Mouse (Mus musculus) embryonic facial prominence, embryonic 13.5 days (tissue): ENCODE measurements around the gene Elavl4. TPM values are rescaled to one million over a fixed set of nuclear protein-coding genes. Genes with fewer than 3 reads are reported as not detected.

ENCODE experiments used
- ATAC-seq: fragments of 200-750 bp; cut with Nextera tagmentation; 2 replicates; pipeline ENCODE4 v1.8.0; 2017; ENCODE audit warnings: low read depth; ENCODE audit not compliant: insufficient number of reproducible peaks, insufficient read depth, low FRiP score, low TSS enrichment
- H3K27ac ChIP-seq: fragments of 300-500 bp; sonication (generic); 2 replicates; pipeline ENCODE4 v1.5.1; 2015; ENCODE audit warnings: moderate library complexity, mild to moderate bottlenecking, inconsistent platforms
- H3K27me3 ChIP-seq: fragments of 300-500 bp; sonication (generic); 2 replicates; pipeline ENCODE4 v1.6.1; 2015; ENCODE audit warnings: mild to moderate bottlenecking, inconsistent platforms
- H3K36me3 ChIP-seq: fragments of 300-500 bp; sonication (generic); 2 replicates; pipeline ENCODE4 v1.6.1; 2015; ENCODE audit warnings: mild to moderate bottlenecking, inconsistent platforms
- H3K4me1 ChIP-seq: fragments of 300-500 bp; sonication (generic); 2 replicates; pipeline ENCODE4 v1.6.1; 2015; ENCODE audit warnings: inconsistent platforms
- H3K4me2 ChIP-seq: fragments of 300-500 bp; sonication (generic); 2 replicates; pipeline ENCODE4 v1.6.1; 2015; ENCODE audit warnings: moderate library complexity, mild to moderate bottlenecking, inconsistent platforms
- H3K4me3 ChIP-seq: fragments of 300-500 bp; sonication (generic); 2 replicates; pipeline ENCODE4 v1.5.1; 2015; ENCODE audit warnings: mild to moderate bottlenecking, inconsistent platforms
- H3K9ac ChIP-seq: fragments of 300-500 bp; sonication (generic); 2 replicates; pipeline ENCODE4 v1.6.1; 2015; ENCODE audit warnings: mild to moderate bottlenecking, inconsistent platforms
- H3K9me3 ChIP-seq: fragments of 300-500 bp; sonication (generic); 2 replicates; pipeline ENCODE4 v1.6.1; 2016; ENCODE audit warnings: inconsistent platforms
- WGBS: fragments of 180-500 bp; shearing (Covaris S2); methylation state at CpG from one replicate; pipeline ENCODE4 v1.1.7; 2015; ENCODE audit warnings: mixed read lengths; 5-methylcytosine and 5-hydroxymethylcytosine counted together
- polyA plus RNA-seq: library from polyadenylated mRNA; unstranded; fragments of >200 nt; fragmentation: Nextera tagmentation; extraction: Ambion mirVana; gene quantifications from 2 replicates; pipeline ENCODE4 v1.2.1, GENCODE M21; 2015

Elavl4 gene
- polyA plus RNA-seq, 1 experiment from 2014 or later: 11.3 TPM

GRCm38 (mm10) chr4:110264345-110264943, 87.3 kb downstream of the Elavl4 start:
- 74% methylated on average over 8 of the region's 8 CpGs for WGBS

DNA sequence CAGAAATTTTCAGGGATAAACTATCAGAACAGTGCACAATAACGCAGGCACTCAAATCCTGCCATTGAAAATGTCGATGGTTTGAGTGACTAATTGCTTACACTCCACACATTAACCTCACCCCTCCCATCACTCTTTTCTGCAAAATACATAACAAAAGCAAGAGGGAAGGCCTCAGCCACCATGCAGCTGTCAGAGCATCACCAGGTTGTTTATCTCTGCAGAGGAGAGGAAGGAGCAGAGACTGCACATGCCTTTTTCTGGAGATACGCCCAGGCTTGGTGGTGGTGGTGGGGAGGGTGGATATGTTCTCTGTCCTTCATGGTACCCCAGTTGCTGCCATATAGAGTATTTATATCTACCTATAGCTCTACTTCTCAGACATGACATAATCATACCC, 94.3 kb downstream of the Elavl4 start:
- Histone ChIP-seq H3K9ac (no peak overlapping the region), H3K36me3 (no peaks in the 10 kb centered on the region), H3K4me2 (no peak overlapping the region), H3K4me1 (no peaks in the 10 kb centered on the region), H3K9me3 (no peaks in the 10 kb centered on the region), H3K4me3 (no peak overlapping the region), H3K27me3 (no peaks in the 10 kb centered on the region), H3K27ac (no peak overlapping the region)
- no peak for ATAC-seq
- 56% methylated on average over 3 of the region's 3 CpGs for whole genome bisulfite sequencing

More at GRCm38 (mm10) chr4:110264345-110264943, 87.3 kb downstream of the Elavl4 start:
- no peaks in the 10 kb centered on the region for H3K36me3 ChIP-seq
- H3K9me3 ChIP-seq: no peaks in the 10 kb centered on the region
- H3K4me3 ChIP-seq: no peak overlapping the region
- no peak for ATAC-seq
- no peaks in the 10 kb centered on the region for H3K4me1 ChIP-seq
- H3K27ac ChIP-seq: no peak overlapping the region
- H3K27me3 ChIP-seq: no peaks in the 10 kb centered on the region
- no peak overlapping the region for H3K4me2 ChIP-seq
- no peak overlapping the region for H3K9ac ChIP-seq

- no peak overlapping the region for H3K4me2 ChIP-seq
- no peaks in the 10 kb centered on the region for H3K36me3 ChIP-seq
- 88% methylated on average over 4 of the region's 4 CpGs for WGBS
- H3K4me3 ChIP-seq: no peak overlapping the region
- no peaks in the 10 kb centered on the region for H3K4me1 ChIP-seq
- no peak overlapping the region for H3K9ac ChIP-seq
- no peak overlapping the region for H3K27ac ChIP-seq
- H3K27me3 ChIP-seq: no peaks in the 10 kb centered on the region
- no peaks in the 10 kb centered on the region for H3K9me3 ChIP-seq
- ATAC-seq: no peak
Measured at GRCm38 (mm10) chr4:110255617-110256016, 96.1 kb downstream of the Elavl4 start.

GRCm38 (mm10) chr4:110250055-110250454, 101.7 kb downstream of the Elavl4 start:
- no peaks in the 10 kb centered on the region for H3K36me3 ChIP-seq
- no peak overlapping the region for H3K4me3 ChIP-seq
- no peak overlapping the region for H3K27ac ChIP-seq
- H3K9me3 ChIP-seq: no peaks in the 10 kb centered on the region
- no peak overlapping the region for H3K4me2 ChIP-seq
- H3K4me1 ChIP-seq: no peaks in the 10 kb centered on the region
- no peaks in the 10 kb centered on the region for H3K27me3 ChIP-seq
- WGBS: 74% methylated on average over 3 of the region's 3 CpGs
- H3K9ac ChIP-seq: no peak overlapping the region
- no peak for ATAC-seq

GRCm38 (mm10) chr4:110242879-110243278, 108.8 kb downstream of the Elavl4 start:
- no peak overlapping the region for H3K4me3 ChIP-seq
- no peaks in the 10 kb centered on the region for H3K9me3 ChIP-seq
- H3K36me3 ChIP-seq: no peaks in the 10 kb centered on the region
- H3K4me1 ChIP-seq: no peaks in the 10 kb centered on the region
- no peak overlapping the region for H3K4me2 ChIP-seq
- no peak for ATAC-seq
- no peak overlapping the region for H3K9ac ChIP-seq
- H3K27ac ChIP-seq: no peak overlapping the region
- H3K27me3 ChIP-seq: no peaks in the 10 kb centered on the region

DNA sequence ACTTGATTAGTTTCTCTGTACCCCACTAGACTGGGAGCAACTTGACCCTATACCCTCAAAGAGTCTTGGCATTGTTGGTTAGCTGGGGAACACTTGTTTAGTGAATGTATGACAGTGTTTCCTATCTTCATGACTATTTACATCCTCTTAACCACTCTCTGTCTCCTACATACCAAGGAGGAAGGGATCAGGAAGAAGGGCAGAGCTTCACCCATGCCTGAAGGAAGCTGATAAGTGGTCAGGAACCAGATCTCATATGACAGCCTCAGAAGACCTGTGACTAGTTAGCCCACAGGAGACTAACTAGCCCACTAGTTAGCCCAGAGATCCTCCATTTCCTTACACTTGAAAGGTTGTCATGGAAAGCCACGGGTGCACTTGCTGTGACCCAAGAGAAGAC, 117.2 kb downstream of the Elavl4 start:
- no peaks in the 10 kb centered on the region for H3K9me3 ChIP-seq
- H3K4me3 ChIP-seq: no peak overlapping the region
- H3K27ac ChIP-seq: no peak overlapping the region
- no peak for ATAC-seq
- 70% methylated on average over 1 of the region's 1 CpGs for WGBS
- no peaks in the 10 kb centered on the region for H3K27me3 ChIP-seq
- no peaks in the 10 kb centered on the region for H3K4me1 ChIP-seq
- H3K36me3 ChIP-seq: no peaks in the 10 kb centered on the region
- H3K4me2 ChIP-seq: no peak overlapping the region
- no peak overlapping the region for H3K9ac ChIP-seq

GRCm38 (mm10) chr4:110232327-110232726, 119.4 kb downstream of the Elavl4 start:
- no peaks in the 10 kb centered on the region for H3K9me3 ChIP-seq
- H3K4me1 ChIP-seq: no peaks in the 10 kb centered on the region
- H3K4me3 ChIP-seq: no peak overlapping the region
- no peaks in the 10 kb centered on the region for H3K36me3 ChIP-seq
- no peak overlapping the region for H3K27ac ChIP-seq
- no peak overlapping the region for H3K9ac ChIP-seq
- ATAC-seq: no peak
- no peaks in the 10 kb centered on the region for H3K27me3 ChIP-seq
- 77% methylated on average over 3 of the region's 3 CpGs for WGBS
- H3K4me2 ChIP-seq: no peak overlapping the region

- no peak overlapping the region for H3K4me3 ChIP-seq
- H3K4me1 ChIP-seq: no peaks in the 10 kb centered on the region
- 69% methylated on average over 4 of the region's 4 CpGs for WGBS
- H3K4me2 ChIP-seq: no peak overlapping the region
- no peaks in the 10 kb centered on the region for H3K27me3 ChIP-seq
- no peak for ATAC-seq
- no peaks in the 10 kb centered on the region for H3K36me3 ChIP-seq
- no peak overlapping the region for H3K9ac ChIP-seq
- no peak overlapping the region for H3K27ac ChIP-seq
- H3K9me3 ChIP-seq: no peaks in the 10 kb centered on the region
Measured at GRCm38 (mm10) chr4:110231799-110232198, 119.9 kb downstream of the Elavl4 start.

GRCm38 (mm10) chr4:110229652-110230051, 122.1 kb downstream of the Elavl4 start:
- ATAC-seq: no peak
- Histone ChIP-seq H3K27me3 (no peaks in the 10 kb centered on the region), H3K36me3 (no peaks in the 10 kb centered on the region), H3K9ac (no peak overlapping the region), H3K4me1 (no peaks in the 10 kb centered on the region), H3K27ac (no peak overlapping the region), H3K9me3 (no peaks in the 10 kb centered on the region), H3K4me2 (no peak overlapping the region), H3K4me3 (no peak overlapping the region)
- 87% methylated on average over 1 of the region's 1 CpGs for WGBS

DNA sequence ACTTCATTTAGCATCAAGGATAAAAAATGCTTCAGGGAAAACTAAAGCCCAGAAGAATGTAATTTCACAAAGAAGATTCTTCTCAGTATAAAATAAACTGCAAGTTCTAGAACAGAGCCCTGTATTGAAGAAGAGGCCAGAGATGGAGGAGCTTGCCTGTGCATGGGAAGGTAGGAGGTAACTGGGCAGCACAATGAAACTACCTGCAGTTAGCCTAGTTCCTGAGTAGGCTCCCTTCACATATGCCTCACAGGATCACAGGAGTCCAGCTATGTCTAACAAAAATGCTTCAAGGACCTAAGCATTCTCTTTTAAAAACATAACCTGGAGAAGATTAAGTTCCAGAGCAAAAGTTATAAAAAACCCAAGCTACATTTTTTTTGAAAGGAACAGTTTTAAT, 122.5 kb downstream of the Elavl4 start:
- H3K4me2 ChIP-seq: no peak overlapping the region
- H3K27ac ChIP-seq: no peak overlapping the region
- no peak overlapping the region for H3K4me3 ChIP-seq
- no peaks in the 10 kb centered on the region for H3K4me1 ChIP-seq
- H3K36me3 ChIP-seq: no peaks in the 10 kb centered on the region
- no peaks in the 10 kb centered on the region for H3K9me3 ChIP-seq
- no peak overlapping the region for H3K9ac ChIP-seq
- H3K27me3 ChIP-seq: no peaks in the 10 kb centered on the region
- no peak for ATAC-seq

GRCm38 (mm10) chr4:110227621-110228031, 124.1 kb downstream of the Elavl4 start:
- no peak overlapping the region for H3K4me3 ChIP-seq
- 82% methylated on average over 8 of the region's 8 CpGs for WGBS
- H3K4me2 ChIP-seq: no peak overlapping the region
- H3K36me3 ChIP-seq: no peaks in the 10 kb centered on the region
- no peaks in the 10 kb centered on the region for H3K9me3 ChIP-seq
- no peak overlapping the region for H3K9ac ChIP-seq
- H3K27me3 ChIP-seq: no peaks in the 10 kb centered on the region
- no peak for ATAC-seq
- H3K4me1 ChIP-seq: no peaks in the 10 kb centered on the region
- H3K27ac ChIP-seq: no peak overlapping the region

DNA sequence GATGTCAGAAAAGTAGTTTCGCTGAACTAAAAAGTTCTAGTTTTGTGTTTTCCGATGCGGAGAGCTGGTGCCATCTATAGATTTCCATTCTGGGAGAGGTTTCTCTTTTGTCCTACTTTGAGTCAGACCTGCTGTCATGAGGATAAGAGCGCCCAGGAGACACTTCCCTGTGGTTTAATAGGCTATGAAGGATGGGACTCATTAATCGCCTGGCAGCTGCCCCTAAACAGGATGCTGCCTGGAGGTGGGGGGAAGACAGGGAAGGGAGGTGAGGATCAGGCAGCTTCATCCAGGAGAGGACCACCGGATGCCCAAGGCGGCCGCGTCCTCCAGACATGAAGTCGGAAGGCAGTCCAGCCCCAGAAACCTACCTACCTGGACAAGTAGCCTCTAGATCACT, 126.2 kb downstream of the Elavl4 start:
- Histone ChIP-seq H3K4me3 (no peak overlapping the region), H3K9ac (no peak overlapping the region), H3K4me1 (no peaks in the 10 kb centered on the region), H3K36me3 (no peaks in the 10 kb centered on the region), H3K9me3 (no peaks in the 10 kb centered on the region), H3K4me2 (no peak overlapping the region), H3K27me3 (no peaks in the 10 kb centered on the region), H3K27ac (no peak overlapping the region)
- no peak for ATAC-seq
- WGBS: 83% methylated on average over 10 of the region's 10 CpGs

GRCm38 (mm10) chr4:110218819-110219218, 132.9 kb downstream of the Elavl4 start:
- no peaks in the 10 kb centered on the region for H3K9me3 ChIP-seq
- H3K27me3 ChIP-seq: no peaks in the 10 kb centered on the region
- H3K9ac ChIP-seq: no peak overlapping the region
- no peak overlapping the region for H3K4me3 ChIP-seq
- no peaks in the 10 kb centered on the region for H3K4me1 ChIP-seq
- WGBS: 84% methylated on average over 5 of the region's 5 CpGs
- no peak overlapping the region for H3K27ac ChIP-seq
- H3K36me3 ChIP-seq: no peaks in the 10 kb centered on the region
- ATAC-seq: no peak
- H3K4me2 ChIP-seq: no peak overlapping the region
